Mouse (Mus musculus) embryonic stem cell, embryonic (primary cell): ENCODE data around the gene Tspan32.

ENCODE experiments used
- CTCF ChIA-PET, 4 experiments: fragments of 300-600 bp in 2 of 4; fragments of 350-600 bp in 2 of 4; sonication (Branson Sonifier 250); formaldehyde crosslinking; loops; one replicate each; lab custom pipeline; 2022; ENCODE audit warnings: inconsistent platforms in 2 of 4; lab: Charles Lee
- POLR2A ChIA-PET, 4 experiments: fragments of 300-600 bp in 2 of 4; fragments of 350-600 bp in 2 of 4; sonication (Branson Sonifier 250); formaldehyde crosslinking; loops; one replicate each; lab custom pipeline; 2022; ENCODE audit warnings: antibody characterized with exemption in 4 of 4, inconsistent platforms in 1 of 4; lab: Charles Lee

Gene Tspan32

GRCm38 (mm10) chr7:143004727-143005343 lies at the start of gene Tspan32:
TSS of gene Tspan32 (plus strand) at chr7:143005046.
- CTCF ChIA-PET: interaction anchor here in 2 of 4 experiments (0.8 to 4.8 kb wide), 4 partner anchors 8 to 110 kb away, joined by 3 to 33 read pairs (median 6); no protein-coding TSS in a partner anchor
- POLR2A ChIA-PET: interaction anchor here in 2 of 4 experiments (1.9 to 14.6 kb wide), 6 partner anchors 8 to 82 kb away, joined by 5 to 599 read pairs (median 56); partner anchors contain the start of genes Cd81 (in 2 of the 2) and Tssc4 (in 2 of the 2)

GRCm38 (mm10) chr7:142956018-142956417 lies 48.8 kb upstream of the Tspan32 start:
- POLR2A ChIA-PET: interaction anchor here in 1 of 4 experiments (0.7 kb wide), 1 partner anchor 47 kb away, joined by 3 read pairs; no protein-coding TSS in a partner anchor
- CTCF ChIA-PET: no interaction called here

- ChIA-PET POLR2A (interaction anchor here in 2 of 4 experiments (1.2 to 4.4 kb wide), 6 partner anchors 8 to 114 kb away, joined by 3 to 21 read pairs (median 4); partner anchors contain the start of gene Cd81 (in 1 of the 2)), CTCF (interaction anchor here in 1 of 4 experiments (2.3 kb wide), 1 partner anchor 40 kb away, joined by 8 read pairs; no protein-coding TSS in a partner anchor)
Observed at GRCm38 (mm10) chr7:142958817-142959216, 46.0 kb upstream of the Tspan32 start.

GRCm38 (mm10) chr7:142959752-142960151 lies 45.1 kb upstream of the Tspan32 start:
- POLR2A ChIA-PET: interaction anchor here in 3 of 4 experiments (0.8 to 4.4 kb wide), 11 partner anchors 8 to 127 kb away, joined by 3 to 21 read pairs (median 4); partner anchors contain the start of gene Cd81 (in 1 of the 3)
- CTCF ChIA-PET: interaction anchor here in 3 of 4 experiments (0.9 to 2.3 kb wide), 5 partner anchors 40 to 192 kb away, joined by 3 to 8 read pairs (median 3); no protein-coding TSS in a partner anchor

GRCm38 (mm10) chr7:142967414-142967883 lies 37.4 kb upstream of the Tspan32 start:
- POLR2A ChIA-PET: interaction anchor here (0.6 to 5.7 kb wide), 26 partner anchors 8 to 356 kb away, joined by 3 to 29 read pairs (median 4); partner anchors contain the start of genes Cd81 (in 2 of the 4) and Tssc4 (in 1 of the 4)
- CTCF ChIA-PET: interaction anchor here in 3 of 4 experiments (0.6 to 2.6 kb wide), 11 partner anchors 18 to 507 kb away, joined by 3 to 12 read pairs (median 4); no protein-coding TSS in a partner anchor

GRCm38 (mm10) chr7:142967884-142968808 lies 36.7 kb upstream of the Tspan32 start:
- ChIA-PET CTCF (interaction anchor here in 3 of 4 experiments (0.6 to 2.6 kb wide), 17 partner anchors 14 to 506 kb away, joined by 3 to 12 read pairs (median 3); no protein-coding TSS in a partner anchor), POLR2A (interaction anchor here (0.6 to 5.7 kb wide), 28 partner anchors 9 to 357 kb away, joined by 3 to 29 read pairs (median 4); partner anchors contain the start of genes Cd81 (in 2 of the 4) and Tssc4 (in 1 of the 4))

GRCm38 (mm10) chr7:142968809-142969511 lies 35.9 kb upstream of the Tspan32 start, which contains the start of gene Ascl2:
TSS of gene Ascl2 (minus strand) at chr7:142969264.
- POLR2A ChIA-PET: interaction anchor here (0.9 to 5.7 kb wide), 15 partner anchors 11 to 328 kb away, joined by 3 to 29 read pairs (median 4); partner anchors contain the start of genes Cd81 (in 1 of the 4) and Tssc4 (in 1 of the 4)
- CTCF ChIA-PET: interaction anchor here in 2 of 4 experiments (0.7 to 2.6 kb wide), 10 partner anchors 13 to 185 kb away, joined by 3 to 12 read pairs (median 3); no protein-coding TSS in a partner anchor

- CTCF ChIA-PET: interaction anchor here in 1 of 4 experiments (0.9 kb wide), 1 partner anchor 13 kb away, joined by 3 read pairs; the partner anchor contains the start of gene Ascl2
- POLR2A ChIA-PET: interaction anchor here in 2 of 4 experiments (0.5 to 2.1 kb wide), 6 partner anchors 11 to 83 kb away, joined by 3 to 10 read pairs (median 4); partner anchors contain the start of gene Ascl2 (in 1 of the 2)
Observed at GRCm38 (mm10) chr7:142981908-142982307, 22.9 kb upstream of the Tspan32 start.

GRCm38 (mm10) chr7:142985146-142985545 lies 19.7 kb upstream of the Tspan32 start:
- ChIA-PET CTCF (interaction anchor here in 1 of 4 experiments (0.7 to 1.0 kb wide), 2 partner anchors 102 to 169 kb away, joined by 3 read pairs; no protein-coding TSS in a partner anchor), POLR2A (interaction anchor here in 3 of 4 experiments (0.6 to 3.7 kb wide), 6 partner anchors 13 to 68 kb away, joined by 3 to 18 read pairs (median 4); partner anchors contain the start of gene Cd81 (in 2 of the 3))

GRCm38 (mm10) chr7:142987718-142988117 lies 17.1 kb upstream of the Tspan32 start:
- ChIA-PET POLR2A (interaction anchor here in 2 of 4 experiments (0.9 to 3.7 kb wide), 5 partner anchors 10 to 83 kb away, joined by 3 to 18 read pairs (median 4); partner anchors contain the start of gene Cd81 (in 1 of the 2)), CTCF (interaction anchor here in 2 of 4 experiments (0.7 to 0.9 kb wide), 2 partner anchors 21 to 69 kb away, joined by 4 read pairs; no protein-coding TSS in a partner anchor)

GRCm38 (mm10) chr7:142995004-142995403 lies 9.8 kb upstream of the Tspan32 start:
- CTCF ChIA-PET: interaction anchor here in 3 of 4 experiments (0.8 to 3.0 kb wide), 5 partner anchors 13 to 91 kb away, joined by 3 to 11 read pairs (median 3); no protein-coding TSS in a partner anchor
- POLR2A ChIA-PET: interaction anchor here in 2 of 4 experiments (0.5 to 4.6 kb wide), 6 partner anchors 13 to 100 kb away, joined by 3 to 31 read pairs (median 14); partner anchors contain the start of genes Cd81 (in 1 of the 2) and Tspan32 (in 1 of the 2)

GRCm38 (mm10) chr7:142995630-142996338 lies 9.1 kb upstream of the Tspan32 start:
- POLR2A ChIA-PET: interaction anchor here (0.5 to 4.6 kb wide), 11 partner anchors 12 to 242 kb away, joined by 3 to 31 read pairs (median 4); partner anchors contain the start of genes Cd81 (in 1 of the 4), Tspan32 (in 1 of the 4) and Tssc4 (in 1 of the 4)
- CTCF ChIA-PET: interaction anchor here (0.8 to 3.0 kb wide), 9 partner anchors 10 to 91 kb away, joined by 3 to 11 read pairs (median 3); no protein-coding TSS in a partner anchor

GRCm38 (mm10) chr7:142996998-142997397 lies 7.8 kb upstream of the Tspan32 start:
- CTCF ChIA-PET: interaction anchor here in 3 of 4 experiments (1.0 to 3.0 kb wide), 4 partner anchors 8 to 78 kb away, joined by 3 to 11 read pairs (median 8); no protein-coding TSS in a partner anchor
- POLR2A ChIA-PET: interaction anchor here in 3 of 4 experiments (0.9 to 4.6 kb wide), 9 partner anchors 9 to 72 kb away, joined by 3 to 31 read pairs (median 5); partner anchors contain the start of genes Cd81 (in 2 of the 3), Tspan32 (in 1 of the 3) and Tssc4 (in 1 of the 3)

- CTCF ChIA-PET: interaction anchor here in 3 of 4 experiments (0.6 to 3.0 kb wide), 3 partner anchors 10 to 483 kb away, joined by 6 to 11 read pairs (median 11); no protein-coding TSS in a partner anchor
- POLR2A ChIA-PET: interaction anchor here (0.7 to 4.6 kb wide), 13 partner anchors 8 to 272 kb away, joined by 3 to 31 read pairs (median 4); partner anchors contain the start of genes Cd81 (in 2 of the 4), Tspan32 (in 1 of the 4) and Tssc4 (in 1 of the 4)
Observed at GRCm38 (mm10) chr7:142997403-142998150, 7.3 kb upstream of the Tspan32 start.
